Mouse (Mus musculus) hindbrain, embryonic 12.5 days (tissue): ENCODE results near the gene Ech1. TPM values are rescaled to one million over a fixed set of nuclear protein-coding genes. Genes with fewer than 3 reads are reported as not detected.
"Not testable (repeated sequence)": the region's sequence is repeated elsewhere in the genome, so short reads cannot be mapped to it uniquely, and the experiment has no call there.

Source experiments
- ATAC-seq: fragments of 200-750 bp; cut with Nextera tagmentation; 2 replicates; pipeline ENCODE4 v1.8.0; 2017; ENCODE audit warnings: moderate TSS enrichment; ENCODE audit not compliant: low FRiP score
- H3K27ac ChIP-seq: fragments of 300-500 bp; sonication (generic); 2 replicates; pipeline ENCODE4 v1.5.1; 2016; ENCODE audit warnings: mild to moderate bottlenecking
- H3K27me3 ChIP-seq: fragments of 300-500 bp; sonication (generic); 2 replicates; pipeline ENCODE4 v1.6.1; 2016; ENCODE audit warnings: mild to moderate bottlenecking
- H3K36me3 ChIP-seq: fragments of 300-500 bp; sonication (generic); 2 replicates; pipeline ENCODE4 v1.6.1; 2016; ENCODE audit warnings: mild to moderate bottlenecking
- H3K4me1 ChIP-seq: fragments of 300-500 bp; sonication (generic); 2 replicates; pipeline ENCODE4 v1.6.1; 2016
- H3K4me2 ChIP-seq: fragments of 300-500 bp; sonication (generic); replicated peaks from 2 replicates; pipeline ENCODE4 v1.6.1; 2016; ENCODE audit warnings: mild to moderate bottlenecking
- H3K4me3 ChIP-seq: fragments of 300-500 bp; sonication (generic); 2 replicates; pipeline ENCODE4 v1.5.1; 2016; ENCODE audit warnings: mild to moderate bottlenecking
- H3K9ac ChIP-seq: fragments of 300-500 bp; sonication (generic); 2 replicates; pipeline ENCODE4 v1.6.1; 2016; ENCODE audit warnings: mild to moderate bottlenecking, moderate library complexity
- H3K9me3 ChIP-seq: fragments of 300-500 bp; sonication (generic); replicated peaks from 2 replicates; pipeline ENCODE4 v1.6.1; 2016; ENCODE audit warnings: mild to moderate bottlenecking
- WGBS: fragments of 180-500 bp; shearing (Covaris S2); methylation state at CpG from one replicate; pipeline ENCODE4 v1.1.7; 2016; 5-methylcytosine and 5-hydroxymethylcytosine counted together
- polyA plus RNA-seq: library from polyadenylated mRNA; unstranded; fragments of >200 nt; fragmentation: Nextera tagmentation; extraction: Ambion mirVana; gene quantifications from 2 replicates; pipeline ENCODE4 v1.2.1, GENCODE M21; 2016

Gene Ech1
- polyA plus RNA-seq, 1 experiment from 2014 or later, result 87.8 TPM

- H3K27ac ChIP-seq, H3K36me3 ChIP-seq, ATAC-seq, H3K9ac ChIP-seq, H3K27me3 ChIP-seq, H3K9me3 ChIP-seq, H3K4me3 ChIP-seq: not testable (repeated sequence)
- peaks cover 14% of the 10 kb centered on the region; the same call in 1 of the 2 replicates for H3K4me1 ChIP-seq
- H3K4me2 ChIP-seq, result 0 out of 2 replicates have a peak overlapping the region, but pooled peaks have one; percentile 11
- WGBS, result 29% methylated on average over 23 of the region's 23 CpGs
Observed at GRCm38 (mm10) chr7:28867508-28868340, 42.7 kb downstream of the Ech1 start.

- Histone ChIP-seq H3K9ac (no peak overlapping the region), H3K36me3 (no peaks in the 10 kb centered on the region), H3K9me3 (no peaks in the 10 kb centered on the region), H3K4me3 (no peak overlapping the region), H3K27me3 (no peaks in the 10 kb centered on the region), H3K4me2 (no peak overlapping the region), H3K27ac (no peak overlapping the region), H3K4me1 (0 out of 2 replicates have a peak, but pooled peaks cover 2% of the 10 kb centered on the region)
- ATAC-seq, result no peak
- WGBS, result 91% methylated on average over 24 of the region's 24 CpGs
Observed at GRCm38 (mm10) chr7:28870901-28871664, 46.1 kb downstream of the Ech1 start.

GRCm38 (mm10) chr7:28874565-28874964, 49.5 kb downstream of the Ech1 start:
- Histone ChIP-seq H3K9me3 (no peaks in the 10 kb centered on the region), H3K4me3 (no peak overlapping the region), H3K4me2 (no peak overlapping the region), H3K9ac (no peak overlapping the region), H3K27me3 (no peaks in the 10 kb centered on the region), H3K4me1 (no peaks in the 10 kb centered on the region), H3K36me3 (no peaks in the 10 kb centered on the region), H3K27ac (no peak overlapping the region)
- 79% methylated on average over 2 of the region's 2 CpGs for WGBS
- no peak for ATAC-seq

GRCm38 (mm10) chr7:28876099-28876498, 51.1 kb downstream of the Ech1 start:
- Histone ChIP-seq H3K9me3 (no peaks in the 10 kb centered on the region), H3K27ac (no peak overlapping the region), H3K27me3 (no peaks in the 10 kb centered on the region), H3K4me3 (no peak overlapping the region), H3K9ac (no peak overlapping the region), H3K4me1 (no peaks in the 10 kb centered on the region), H3K36me3 (no peaks in the 10 kb centered on the region), H3K4me2 (no peak overlapping the region)
- WGBS, result 77% methylated on average over 4 of the region's 4 CpGs
- ATAC-seq, result no peak

- 83% methylated on average over 7 of the region's 7 CpGs for WGBS
- Histone ChIP-seq H3K4me2 (no peak overlapping the region), H3K4me1 (no peaks in the 10 kb centered on the region), H3K9ac (no peak overlapping the region), H3K4me3 (no peak overlapping the region), H3K9me3 (no peaks in the 10 kb centered on the region), H3K36me3 (no peaks in the 10 kb centered on the region), H3K27me3 (no peaks in the 10 kb centered on the region), H3K27ac (no peak overlapping the region)
- no peak for ATAC-seq
Observed at GRCm38 (mm10) chr7:28877155-28877554, 52.1 kb downstream of the Ech1 start.

GRCm38 (mm10) chr7:28877856-28878255, 52.8 kb downstream of the Ech1 start:
- H3K4me1 ChIP-seq, result no peaks in the 10 kb centered on the region
- no peak overlapping the region for H3K4me2 ChIP-seq
- 76% methylated on average over 4 of the region's 4 CpGs for WGBS
- H3K9me3 ChIP-seq, result no peaks in the 10 kb centered on the region
- no peaks in the 10 kb centered on the region for H3K27me3 ChIP-seq
- no peaks in the 10 kb centered on the region for H3K36me3 ChIP-seq
- H3K27ac ChIP-seq, result no peak overlapping the region
- ATAC-seq, result no peak
- no peak overlapping the region for H3K9ac ChIP-seq
- no peak overlapping the region for H3K4me3 ChIP-seq

GRCm38 (mm10) chr7:28879606-28880005, 54.6 kb downstream of the Ech1 start:
- Histone ChIP-seq H3K27ac (no peak overlapping the region), H3K9me3 (no peaks in the 10 kb centered on the region), H3K36me3 (no peaks in the 10 kb centered on the region), H3K9ac (no peak overlapping the region), H3K4me2 (no peak overlapping the region), H3K4me1 (no peaks in the 10 kb centered on the region), H3K4me3 (no peak overlapping the region), H3K27me3 (no peaks in the 10 kb centered on the region)
- WGBS, result 78% methylated on average over 7 of the region's 7 CpGs
- no peak for ATAC-seq

GRCm38 (mm10) chr7:28880554-28880953, 55.5 kb downstream of the Ech1 start:
- Histone ChIP-seq H3K4me2 (no peak overlapping the region), H3K36me3 (no peaks in the 10 kb centered on the region), H3K4me1 (no peaks in the 10 kb centered on the region), H3K9ac (no peak overlapping the region), H3K27me3 (no peaks in the 10 kb centered on the region), H3K9me3 (no peaks in the 10 kb centered on the region), H3K4me3 (no peak overlapping the region), H3K27ac (no peak overlapping the region)
- no peak for ATAC-seq
- 58% methylated on average over 10 of the region's 10 CpGs for WGBS

- no peaks in the 10 kb centered on the region for H3K36me3 ChIP-seq
- H3K27ac ChIP-seq, result no peak within 1 kb of the TSS
- no peak within 1 kb of the TSS for H3K4me2 ChIP-seq
- H3K27me3 ChIP-seq, result peaks cover 5% of the 10 kb centered on the region
- no peak for ATAC-seq
- no peaks in the 10 kb centered on the region for H3K4me1 ChIP-seq
- WGBS, result 33% methylated on average over 13 of the region's 13 CpGs
- H3K4me3 ChIP-seq, result no peak within 1 kb of the TSS
- no peak within 1 kb of the TSS for H3K9ac ChIP-seq
- no peaks in the 10 kb centered on the region for H3K9me3 ChIP-seq
Observed at GRCm38 (mm10) chr7:28881199-28881598, 56.2 kb downstream of the Ech1 start, which contains the start of gene Capn12. TSS of gene Capn12 (plus strand) at chr7:28881422.

Other genes with a start within 250 kb of the Ech1 start
- gene Samd4b, start 227.1 kb upstream of the Ech1 start, polyA plus RNA-seq, result 35.6 and 38.6 TPM in 2 replicates
- gene Pak4, start 227.0 kb upstream of the Ech1 start, polyA plus RNA-seq, result 31.8 and 34.3 TPM in 2 replicates
- gene Acp7, start 193.9 kb upstream of the Ech1 start, polyA plus RNA-seq, result 0.12 TPM in 1 of 2 replicates, not detected in the other
- gene Fbxo27, start 132.4 kb upstream of the Ech1 start, polyA plus RNA-seq, result 7.0 and 8.9 TPM in 2 replicates
- 8.5 and 11.1 TPM in 2 replicates for gene Fbxo17, start 108.4 kb upstream of the Ech1 start, polyA plus RNA-seq
- 107 and 116 TPM in 2 replicates for gene Mrps12, start 83.4 kb upstream of the Ech1 start, polyA plus RNA-seq
- gene Sars2, start 83.2 kb upstream of the Ech1 start, polyA plus RNA-seq, result 25.7 and 28.0 TPM in 2 replicates
- 3.2 and 4.0 TPM in 2 replicates for gene Ccer2, start 69.0 kb upstream of the Ech1 start, polyA plus RNA-seq
- 90.1 and 90.4 TPM in 2 replicates for gene Sirt2, start 58.5 kb upstream of the Ech1 start, polyA plus RNA-seq
- gene Nfkbib, start 57.7 kb upstream of the Ech1 start, polyA plus RNA-seq, result 39.8 and 43.0 TPM in 2 replicates
- gene Rinl, start 36.2 kb upstream of the Ech1 start, polyA plus RNA-seq, result 2.2 and 2.7 TPM in 2 replicates
- gene Hnrnpl, start 16.7 kb upstream of the Ech1 start, polyA plus RNA-seq, result 297 and 345 TPM in 2 replicates
- gene Lgals4, start 8.6 kb downstream of the Ech1 start, polyA plus RNA-seq, result 5.0 and 5.1 TPM in 2 replicates
- 3.1 and 3.5 TPM in 2 replicates for gene Lgals7, start 38.6 kb downstream of the Ech1 start, polyA plus RNA-seq
- gene Capn12, start 56.2 kb downstream of the Ech1 start, polyA plus RNA-seq, result 0.34 and 0.78 TPM in 2 replicates
- 194 and 200 TPM in 2 replicates for gene Actn4, start 137.1 kb downstream of the Ech1 start, polyA plus RNA-seq
- 298 and 331 TPM in 2 replicates for gene Eif3k, start 156.6 kb downstream of the Ech1 start, polyA plus RNA-seq
- gene Map4k1, start 156.8 kb downstream of the Ech1 start, polyA plus RNA-seq, result 4.9 and 5.4 TPM in 2 replicates